Mouse (Mus musculus): ENCODE measurements around the gene Ssr1. TPM values are rescaled to one million over a fixed set of nuclear protein-coding genes. Genes with fewer than 3 reads are reported as not detected.

Gene Ssr1
- polyA plus RNA-seq, 1 experiment, result 33.3 TPM

- Histone ChIP-seq H3K27ac (replicated peaks; ENCODE audit: low read depth, low read length) (no peak overlapping the region), H3K4me1 (ENCODE audit: control insufficient read depth, insufficient read depth, insufficient read length, low read length) (no peaks in the 10 kb centered on the region), H3K4me3 (ENCODE audit: insufficient read depth, low read depth, low read length) (no peak overlapping the region)
Observed at GRCm38 (mm10) chr13:37999713-38000112, 5.7 kb upstream of the Ssr1 start.

- H3K4me3 ChIP-seq (ENCODE audit: insufficient read depth, low read depth, low read length), result peak overlapping the region; percentile 53
- H3K27ac ChIP-seq (replicated peaks; ENCODE audit: low read depth, low read length), result no peak overlapping the region
- H3K4me1 ChIP-seq (ENCODE audit: control insufficient read depth, insufficient read depth, insufficient read length, low read length), result peaks cover 3% of the 10 kb centered on the region; the same call in 1 of the 2 replicates
Observed at GRCm38 (mm10) chr13:37994405-37994749, 360 bp upstream of the Ssr1 start.

- Histone ChIP-seq H3K27ac (replicated peaks; ENCODE audit: low read depth, low read length) (peak overlapping the region; percentile 43; the same call in 1 of the 2 replicates), H3K4me3 (ENCODE audit: insufficient read depth, low read depth, low read length) (peak overlapping the region; percentile 73), H3K4me1 (ENCODE audit: control insufficient read depth, insufficient read depth, insufficient read length, low read length) (peaks cover 3% of the 10 kb centered on the region; the same call in 1 of the 2 replicates)
Observed at GRCm38 (mm10) chr13:37993376-37993703, 677 bp downstream of the Ssr1 start.

GRCm38 (mm10) chr13:37992638-37993371, 1.2 kb downstream of the Ssr1 start:
- Histone ChIP-seq H3K4me3 (ENCODE audit: insufficient read depth, low read depth, low read length) (peak overlapping the region; percentile 73), H3K4me1 (ENCODE audit: control insufficient read depth, insufficient read depth, insufficient read length, low read length) (peaks cover 3% of the 10 kb centered on the region; the same call in 1 of the 2 replicates), H3K27ac (replicated peaks; ENCODE audit: low read depth, low read length) (no peak overlapping the region)

- H3K4me1 ChIP-seq (ENCODE audit: control insufficient read depth, insufficient read depth, insufficient read length, low read length), result peaks cover 3% of the 10 kb centered on the region; the same call in 1 of the 2 replicates
- H3K27ac ChIP-seq (replicated peaks; ENCODE audit: low read depth, low read length), result no peak overlapping the region
- no peak overlapping the region for H3K4me3 ChIP-seq (ENCODE audit: insufficient read depth, low read depth, low read length)
Observed at GRCm38 (mm10) chr13:37989701-37990100, 4.3 kb downstream of the Ssr1 start.

GRCm38 (mm10) chr13:37986166-37986565, 7.9 kb downstream of the Ssr1 start:
- no peaks in the 10 kb centered on the region for H3K4me1 ChIP-seq (ENCODE audit: control insufficient read depth, insufficient read depth, insufficient read length, low read length)
- H3K4me3 ChIP-seq (ENCODE audit: insufficient read depth, low read depth, low read length), result no peak overlapping the region
- no peak overlapping the region for H3K27ac ChIP-seq (replicated peaks; ENCODE audit: low read depth, low read length)

- Histone ChIP-seq H3K4me1 (ENCODE audit: control insufficient read depth, insufficient read depth, insufficient read length, low read length) (no peaks in the 10 kb centered on the region), H3K4me3 (ENCODE audit: insufficient read depth, low read depth, low read length) (no peak overlapping the region), H3K27ac (replicated peaks; ENCODE audit: low read depth, low read length) (no peak overlapping the region)
Observed at GRCm38 (mm10) chr13:37981063-37981462, 13.0 kb downstream of the Ssr1 start.

GRCm38 (mm10) chr13:37980346-37980745, 13.7 kb downstream of the Ssr1 start:
- Histone ChIP-seq H3K4me3 (ENCODE audit: insufficient read depth, low read depth, low read length) (no peak overlapping the region), H3K27ac (replicated peaks; ENCODE audit: low read depth, low read length) (no peak overlapping the region), H3K4me1 (ENCODE audit: control insufficient read depth, insufficient read depth, insufficient read length, low read length) (no peaks in the 10 kb centered on the region)

- Histone ChIP-seq H3K4me3 (ENCODE audit: insufficient read depth, low read depth, low read length) (no peak overlapping the region), H3K4me1 (ENCODE audit: control insufficient read depth, insufficient read depth, insufficient read length, low read length) (no peaks in the 10 kb centered on the region), H3K27ac (replicated peaks; ENCODE audit: low read depth, low read length) (no peak overlapping the region)
Observed at GRCm38 (mm10) chr13:37979506-37979905, 14.5 kb downstream of the Ssr1 start.

- Histone ChIP-seq H3K4me1 (ENCODE audit: control insufficient read depth, insufficient read depth, insufficient read length, low read length) (no peaks in the 10 kb centered on the region), H3K27ac (replicated peaks; ENCODE audit: low read depth, low read length) (no peak overlapping the region), H3K4me3 (ENCODE audit: insufficient read depth, low read depth, low read length) (no peak overlapping the region)
Observed at GRCm38 (mm10) chr13:37974731-37975130, 19.3 kb downstream of the Ssr1 start.

- no peak overlapping the region for H3K27ac ChIP-seq (replicated peaks; ENCODE audit: low read depth, low read length)
- H3K4me1 ChIP-seq (ENCODE audit: control insufficient read depth, insufficient read depth, insufficient read length, low read length), result no peaks in the 10 kb centered on the region
- H3K4me3 ChIP-seq (ENCODE audit: insufficient read depth, low read depth, low read length), result no peak overlapping the region
Observed at GRCm38 (mm10) chr13:37974036-37974435, 20.0 kb downstream of the Ssr1 start.

- no peak overlapping the region for H3K27ac ChIP-seq (replicated peaks; ENCODE audit: low read depth, low read length)
- H3K4me1 ChIP-seq (ENCODE audit: control insufficient read depth, insufficient read depth, insufficient read length, low read length), result no peaks in the 10 kb centered on the region
- no peak overlapping the region for H3K4me3 ChIP-seq (ENCODE audit: insufficient read depth, low read depth, low read length)
Observed at GRCm38 (mm10) chr13:37970887-37971530, 23.0 kb downstream of the Ssr1 start.

- H3K27ac ChIP-seq (replicated peaks; ENCODE audit: low read depth, low read length), result no peak overlapping the region
- no peaks in the 10 kb centered on the region for H3K4me1 ChIP-seq (ENCODE audit: control insufficient read depth, insufficient read depth, insufficient read length, low read length)
- H3K4me3 ChIP-seq (ENCODE audit: insufficient read depth, low read depth, low read length), result no peak overlapping the region
Observed at GRCm38 (mm10) chr13:37969988-37970387, 24.0 kb downstream of the Ssr1 start.

- H3K4me1 ChIP-seq (ENCODE audit: control insufficient read depth, insufficient read depth, insufficient read length, low read length), result no peaks in the 10 kb centered on the region
- no peak overlapping the region for H3K4me3 ChIP-seq (ENCODE audit: insufficient read depth, low read depth, low read length)
- no peak overlapping the region for H3K27ac ChIP-seq (replicated peaks; ENCODE audit: low read depth, low read length)
Observed at GRCm38 (mm10) chr13:37969337-37969736, 24.7 kb downstream of the Ssr1 start.

GRCm38 (mm10) chr13:37967565-37967964, 26.5 kb downstream of the Ssr1 start:
- H3K4me1 ChIP-seq (ENCODE audit: control insufficient read depth, insufficient read depth, insufficient read length, low read length), result no peaks in the 10 kb centered on the region
- H3K4me3 ChIP-seq (ENCODE audit: insufficient read depth, low read depth, low read length), result no peak overlapping the region
- H3K27ac ChIP-seq (replicated peaks; ENCODE audit: low read depth, low read length), result no peak overlapping the region

GRCm38 (mm10) chr13:37967052-37967437, 27.0 kb downstream of the Ssr1 start:
- Histone ChIP-seq H3K27ac (replicated peaks; ENCODE audit: low read depth, low read length) (no peak overlapping the region), H3K4me3 (ENCODE audit: insufficient read depth, low read depth, low read length) (no peak overlapping the region)

More at GRCm38 (mm10) chr13:37967052-37967437, 27.0 kb downstream of the Ssr1 start:
- no peaks in the 10 kb centered on the region for H3K4me1 ChIP-seq (ENCODE audit: control insufficient read depth, insufficient read depth, insufficient read length, low read length)
